Mouse (Mus musculus) lung, adult 10 weeks (tissue): Measurements from ENCODE around the gene Tgfb2. TPM values are rescaled to one million over a fixed set of nuclear protein-coding genes. Genes with fewer than 3 reads are reported as not detected.

Experiments used
- polyA plus RNA-seq: library from polyadenylated mRNA; stranded (reverse); fragments of 350-450 nt; fragmentation: Illumina TruSeq; extraction: RNeasy Lipid Tissue Mini Kit (QIAGEN cat#74804); gene quantifications from one replicate; pipeline ENCODE4 v1.2.3, GENCODE M21; 2014; ENCODE audit warnings: low read depth, low replicate concordance; ENCODE audit not compliant: insufficient read depth

Gene Tgfb2
- polyA plus RNA-seq = 5.9 TPM

GRCm38 (mm10) chr1:186705915-186706248, at the start of gene Tgfb2:
Tgfb2 (minus strand) TSS chr1:186705989.

GRCm38 (mm10) chr1:186748724-186749653, 43.2 kb upstream of the Tgfb2 start, which contains the start of gene Rrp15:
Rrp15 (minus strand) TSS chr1:186749358.

Other genes with a start within 250 kb of the Tgfb2 start
- gene Rrp15, start 43.4 kb upstream of the Tgfb2 start, polyA plus RNA-seq = 16.8 TPM